Mouse (Mus musculus): ENCODE data around the gene Brca2. TPM values are rescaled to one million over a fixed set of nuclear protein-coding genes. Genes with fewer than 3 reads are reported as not detected.
"Not testable (repeated sequence)": the region's sequence is repeated elsewhere in the genome, so short reads cannot be mapped to it uniquely, and the experiment has no call there.

Brca2 gene
- polyA plus RNA-seq (2015; fragmentation: Nextera tagmentation; extraction: Ambion mirVana) = 14.6 and 18.3 TPM in 2 replicates

- peak within 1 kb of the TSS; percentile 64 for H3K4me3 ChIP-seq
- ATAC-seq (replicated peaks) = peak; percentile 96
- no peaks in the 10 kb centered on the region for H3K27me3 ChIP-seq
- no peaks in the 10 kb centered on the region for H3K36me3 ChIP-seq
- H3K27ac ChIP-seq (replicated peaks) = peak within 1 kb of the TSS; percentile 67
- peak within 1 kb of the TSS; percentile 73 for H3K9ac ChIP-seq (replicated peaks)
- no peaks in the 10 kb centered on the region for H3K9me3 ChIP-seq
- peak within 1 kb of the TSS; percentile 54 for H3K4me2 ChIP-seq (replicated peaks)
- peaks cover 11% of the 10 kb centered on the region for H3K4me1 ChIP-seq
- WGBS = 4% methylated on average over 63 of the region's 63 CpGs
Observed at GRCm38 (mm10) chr5:150521937-150522866, at the start of gene Brca2. TSS of gene Brca2 (plus strand) at chr5:150522630.

- peaks cover 37% of the 10 kb centered on the region for H3K36me3 ChIP-seq
- H3K4me2 ChIP-seq (replicated peaks) = no peak overlapping the region
- no peak for ATAC-seq (replicated peaks)
Observed at GRCm38 (mm10) chr5:150477364-150477763, 45.1 kb upstream of the Brca2 start.

GRCm38 (mm10) chr5:150478612-150479011, 43.8 kb upstream of the Brca2 start:
- Histone ChIP-seq H3K4me3 (no peak overlapping the region), H3K36me3 (peaks cover 35% of the 10 kb centered on the region), H3K9me3 (no peaks in the 10 kb centered on the region), H3K27ac (replicated peaks) (no peak overlapping the region), H3K4me1 (no peaks in the 10 kb centered on the region), H3K27me3 (no peaks in the 10 kb centered on the region), H3K9ac (replicated peaks) (no peak overlapping the region), H3K4me2 (replicated peaks) (no peak overlapping the region)
- WGBS = 87% methylated on average over 4 of the region's 4 CpGs
- ATAC-seq (replicated peaks) = no peak

More at GRCm38 (mm10) chr5:150477364-150477763, 45.1 kb upstream of the Brca2 start:
- Histone ChIP-seq H3K9me3 (no peaks in the 10 kb centered on the region), H3K4me1 (no peaks in the 10 kb centered on the region), H3K27me3 (no peaks in the 10 kb centered on the region), H3K27ac (replicated peaks) (no peak overlapping the region), H3K9ac (replicated peaks) (no peak overlapping the region), H3K4me3 (no peak overlapping the region)
- WGBS = 78% methylated on average over 4 of the region's 4 CpGs

- peaks cover 25% of the 10 kb centered on the region for H3K36me3 ChIP-seq
- no peak overlapping the region for H3K4me3 ChIP-seq
- WGBS = 80% methylated on average over 3 of the region's 3 CpGs
- no peaks in the 10 kb centered on the region for H3K9me3 ChIP-seq
- H3K9ac ChIP-seq (replicated peaks) = no peak overlapping the region
- ATAC-seq (replicated peaks) = no peak
- no peaks in the 10 kb centered on the region for H3K4me1 ChIP-seq
- no peak overlapping the region for H3K4me2 ChIP-seq (replicated peaks)
- H3K27me3 ChIP-seq = no peaks in the 10 kb centered on the region
- H3K27ac ChIP-seq (replicated peaks) = no peak overlapping the region
Observed at GRCm38 (mm10) chr5:150485198-150485597, 37.2 kb upstream of the Brca2 start.

GRCm38 (mm10) chr5:150490285-150490684, 32.1 kb upstream of the Brca2 start:
- Histone ChIP-seq H3K36me3 (peaks cover 9% of the 10 kb centered on the region; the same call in 1 of the 2 replicates), H3K27ac (replicated peaks) (no peak overlapping the region), H3K9me3 (no peaks in the 10 kb centered on the region), H3K27me3 (no peaks in the 10 kb centered on the region), H3K9ac (replicated peaks) (no peak overlapping the region), H3K4me1 (no peaks in the 10 kb centered on the region), H3K4me2 (replicated peaks) (no peak overlapping the region), H3K4me3 (no peak overlapping the region)
- 83% methylated on average over 3 of the region's 3 CpGs for WGBS
- no peak for ATAC-seq (replicated peaks)

DNA sequence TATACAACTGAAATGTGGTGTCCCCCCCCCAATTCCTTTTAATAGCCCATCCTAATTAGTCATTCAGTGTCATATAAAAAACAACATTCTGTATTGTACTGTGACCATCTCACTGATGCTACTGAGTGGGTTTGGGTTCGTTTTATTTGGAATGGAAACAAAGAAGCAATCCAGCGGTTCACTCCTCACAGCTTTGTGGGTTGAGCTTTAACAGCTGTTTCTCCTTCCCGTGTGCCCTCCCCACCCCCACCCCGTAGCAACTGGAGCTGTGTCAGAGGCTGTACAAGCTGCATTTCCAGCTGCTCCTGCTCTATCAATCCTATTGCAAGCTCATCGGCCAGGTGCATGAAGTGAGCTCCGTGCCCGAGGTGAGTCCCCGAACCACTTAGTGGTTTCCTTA, 31.6 kb upstream of the Brca2 start:
- Histone ChIP-seq H3K36me3 (peaks cover 10% of the 10 kb centered on the region; the same call in 1 of the 2 replicates), H3K4me2 (replicated peaks) (no peak overlapping the region), H3K4me3 (no peak overlapping the region), H3K4me1 (no peaks in the 10 kb centered on the region), H3K9ac (replicated peaks) (no peak overlapping the region), H3K9me3 (no peaks in the 10 kb centered on the region), H3K27me3 (no peaks in the 10 kb centered on the region), H3K27ac (replicated peaks) (no peak overlapping the region)
- WGBS = 81% methylated on average over 8 of the region's 8 CpGs
- ATAC-seq (replicated peaks) = no peak

DNA sequence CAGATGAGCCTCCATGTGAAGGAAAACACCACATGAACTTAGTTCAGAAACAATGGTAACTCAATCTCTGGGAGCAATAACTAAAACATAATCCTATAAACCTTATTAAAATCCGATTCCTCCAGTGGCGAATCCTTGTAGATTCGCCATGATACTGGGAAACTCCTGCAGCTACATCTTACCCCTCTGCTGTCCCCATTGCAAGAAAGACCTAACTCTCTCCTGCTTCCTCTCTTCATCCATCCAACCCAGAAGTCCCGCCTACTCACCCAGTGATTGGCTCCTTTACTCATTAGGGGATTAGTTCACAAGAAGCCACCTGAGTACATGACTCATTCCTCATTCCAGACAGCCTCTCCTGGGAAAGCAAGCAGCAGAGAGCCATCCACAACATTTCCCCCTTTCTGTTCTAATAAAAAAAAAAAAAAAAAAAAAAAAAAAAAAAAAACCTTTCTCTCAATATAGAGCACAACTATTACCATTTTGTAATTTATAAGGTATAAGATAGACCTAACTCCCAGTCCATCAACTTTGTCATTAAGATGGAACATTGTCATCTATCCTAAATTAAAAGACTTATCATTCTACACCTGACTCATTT, 30.8 kb upstream of the Brca2 start:
- not testable (repeated sequence) for H3K9ac ChIP-seq (replicated peaks); H3K4me1 ChIP-seq; H3K27me3 ChIP-seq; H3K9me3 ChIP-seq; ATAC-seq (replicated peaks); H3K27ac ChIP-seq (replicated peaks); H3K4me2 ChIP-seq (replicated peaks); H3K4me3 ChIP-seq
- H3K36me3 ChIP-seq = peaks cover 18% of the 10 kb centered on the region
- WGBS = 91% methylated on average over 4 of the region's 4 CpGs

GRCm38 (mm10) chr5:150495792-150496191, 26.6 kb upstream of the Brca2 start:
- no peak overlapping the region for H3K4me3 ChIP-seq
- 45% methylated on average over 6 of the region's 6 CpGs for whole genome bisulfite sequencing
- ATAC-seq (replicated peaks) = no peak

GRCm38 (mm10) chr5:150510451-150511225, 11.8 kb upstream of the Brca2 start:
- ATAC-seq (replicated peaks) = no peak
- Histone ChIP-seq H3K27ac (replicated peaks) (no peak overlapping the region), H3K27me3 (no peaks in the 10 kb centered on the region), H3K9me3 (no peaks in the 10 kb centered on the region), H3K9ac (replicated peaks) (no peak overlapping the region), H3K4me1 (no peaks in the 10 kb centered on the region), H3K4me3 (no peak overlapping the region), H3K4me2 (replicated peaks) (no peak overlapping the region), H3K36me3 (no peaks in the 10 kb centered on the region)
- 86% methylated on average over 6 of the region's 6 CpGs for WGBS

More at GRCm38 (mm10) chr5:150495792-150496191, 26.6 kb upstream of the Brca2 start:
- H3K27me3 ChIP-seq = no peaks in the 10 kb centered on the region
- H3K4me2 ChIP-seq (replicated peaks) = no peak overlapping the region
- H3K36me3 ChIP-seq = peaks cover 18% of the 10 kb centered on the region
- H3K4me1 ChIP-seq = no peaks in the 10 kb centered on the region
- no peaks in the 10 kb centered on the region for H3K9me3 ChIP-seq
- no peak overlapping the region for H3K27ac ChIP-seq (replicated peaks)
- H3K9ac ChIP-seq (replicated peaks) = no peak overlapping the region

DNA sequence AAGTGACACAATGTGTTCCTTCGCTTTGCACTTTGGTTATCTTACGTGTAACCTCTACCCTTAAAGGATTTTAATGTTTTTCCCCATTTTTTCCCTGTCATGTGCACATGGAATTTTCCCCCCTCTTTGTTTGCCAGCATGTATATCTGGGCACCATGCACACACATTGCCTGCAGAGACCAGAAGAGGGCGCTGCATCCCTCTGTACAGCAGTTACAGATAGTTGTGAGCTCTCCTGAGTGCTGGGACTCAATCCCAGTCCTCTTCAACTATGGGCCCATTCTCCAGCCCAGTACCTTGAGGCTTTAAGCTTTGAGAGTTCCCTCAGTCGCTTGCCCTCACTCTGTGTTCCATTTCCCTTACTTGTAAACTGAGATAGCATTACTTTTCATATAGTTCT, 9.2 kb upstream of the Brca2 start:
- 77% methylated on average over 4 of the region's 4 CpGs for WGBS
- Histone ChIP-seq H3K4me2 (replicated peaks) (no peak overlapping the region), H3K9me3 (no peaks in the 10 kb centered on the region), H3K27ac (replicated peaks) (no peak overlapping the region), H3K36me3 (no peaks in the 10 kb centered on the region), H3K4me1 (no peaks in the 10 kb centered on the region), H3K9ac (replicated peaks) (no peak overlapping the region), H3K4me3 (no peak overlapping the region), H3K27me3 (no peaks in the 10 kb centered on the region)
- ATAC-seq (replicated peaks) = no peak

GRCm38 (mm10) chr5:150514027-150514426, 8.4 kb upstream of the Brca2 start:
- no peak overlapping the region for H3K9ac ChIP-seq (replicated peaks)
- no peak overlapping the region for H3K27ac ChIP-seq (replicated peaks)
- no peaks in the 10 kb centered on the region for H3K9me3 ChIP-seq
- no peak overlapping the region for H3K4me2 ChIP-seq (replicated peaks)
- H3K27me3 ChIP-seq = no peaks in the 10 kb centered on the region
- no peaks in the 10 kb centered on the region for H3K4me1 ChIP-seq
- H3K4me3 ChIP-seq = no peak overlapping the region
- H3K36me3 ChIP-seq = no peaks in the 10 kb centered on the region
- ATAC-seq (replicated peaks) = no peak
- 91% methylated on average over 1 of the region's 1 CpGs for WGBS

DNA sequence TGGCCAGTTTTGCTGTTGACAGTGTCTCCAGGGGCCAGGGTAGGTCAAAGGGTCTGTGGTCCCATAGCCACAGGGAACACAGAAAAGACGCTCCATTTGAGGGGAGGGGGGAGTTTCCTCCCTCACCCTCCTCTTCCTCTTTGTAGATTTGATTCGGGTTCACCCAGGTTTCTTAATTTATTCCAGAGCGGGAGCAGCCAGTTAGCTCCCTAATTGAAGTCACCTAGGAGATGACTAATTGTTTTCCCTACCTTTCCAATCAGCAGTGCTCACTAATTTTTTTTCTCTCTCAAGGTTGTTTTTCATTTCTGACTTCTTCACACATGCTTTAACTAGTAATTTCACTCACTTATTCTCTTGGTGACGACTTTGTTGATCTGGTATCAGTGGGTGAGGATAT, 4.4 kb upstream of the Brca2 start, which contains the start of gene Zar1l:
Gene Zar1l, minus strand, starts transcription at position 101 of the 400 bp plus-strand sequence.
- Histone ChIP-seq H3K4me3 (no peak within 1 kb of the TSS), H3K27ac (replicated peaks) (no peak within 1 kb of the TSS), H3K36me3 (no peaks in the 10 kb centered on the region), H3K4me1 (peaks cover 7% of the 10 kb centered on the region), H3K27me3 (no peaks in the 10 kb centered on the region), H3K4me2 (replicated peaks) (no peak within 1 kb of the TSS), H3K9me3 (no peaks in the 10 kb centered on the region), H3K9ac (replicated peaks) (no peak within 1 kb of the TSS)
- WGBS = 38% methylated on average over 4 of the region's 4 CpGs
- no peak for ATAC-seq (replicated peaks)
